Mouse (Mus musculus): ENCODE measurements around the gene Nucb1. TPM values are rescaled to one million over a fixed set of nuclear protein-coding genes. Genes with fewer than 3 reads are reported as not detected.

The Nucb1 gene
- total RNA-seq, 2 experiments from 2014 or later: 97.1 to 109 TPM

Small RNAs within 50 kb of the gene (microRNA-seq; reads per million reads assigned to microRNA genes)
- 0 reads per million in 2 experiments for gene Gm22133

Other genes with a start within 250 kb of the Nucb1 start
- gene Slc6a21, start 232.9 kb downstream of the Nucb1 start, total RNA-seq (2021): not detected
- 10 to 100 TPM; 14.8 to 15.5 TPM for gene Trpm4, start 176.6 kb downstream of the Nucb1 start, total RNA-seq (2021)
- gene Hrc, start 175.1 kb downstream of the Nucb1 start, total RNA-seq (2021): under 1 TPM; 0.50 to 0.69 TPM
- 100 to 1,000 TPM; 133 TPM for gene Ppfia3, start 143.4 kb downstream of the Nucb1 start, total RNA-seq (2021)
- 100 to 1,000 TPM; 148 to 157 TPM for gene Lin7b, start 139.8 kb downstream of the Nucb1 start, total RNA-seq (2021)
- gene Snrnp70, start 114.7 kb downstream of the Nucb1 start, total RNA-seq (2021): 100 to 1,000 TPM; 386 to 456 TPM
- not detected for gene Kcna7, start 104.8 kb downstream of the Nucb1 start, total RNA-seq (2021)
- gene Ntf5, start 96.7 kb downstream of the Nucb1 start, total RNA-seq (2021): under 1 TPM in 1 of 2 experiments, not detected in 1; 0.31 TPM
- under 1 TPM in 1 of 2 experiments, not detected in 1; 0.69 TPM for gene Lhb, start 89.6 kb downstream of the Nucb1 start, total RNA-seq (2021)
- 10 to 100 TPM; 17.7 to 18.7 TPM for gene Gys1, start 75.6 kb downstream of the Nucb1 start, total RNA-seq (2021)
- gene Ruvbl2, start 72.3 kb downstream of the Nucb1 start, total RNA-seq (2021): 10 to 100 TPM; 30.4 to 45.0 TPM
- 100 to 1,000 TPM; 300 to 331 TPM for gene Ftl1, start 50.5 kb downstream of the Nucb1 start, total RNA-seq (2021)
- 10 to 100 TPM; 90.2 to 90.6 TPM for gene Bax, start 43.5 kb downstream of the Nucb1 start, total RNA-seq (2021)
- not detected for gene Tulp2, start 28.5 kb downstream of the Nucb1 start, total RNA-seq (2021)
- gene Gm45808, start 23.6 kb downstream of the Nucb1 start, total RNA-seq (2021): under 1 TPM; 0.57 to 0.62 TPM
- 1 to 10 TPM; 2.8 TPM for gene Dhdh, start 21.6 kb downstream of the Nucb1 start, total RNA-seq (2021)
- 10 to 100 TPM; 27.8 to 29.5 TPM for gene Ppp1r15a, start 15.9 kb upstream of the Nucb1 start, total RNA-seq (2021)
- 1 to 10 TPM in 1 of 2 experiments, under 1 TPM in 1; 0.83 to 1.5 TPM for gene Plekha4, start 15.9 kb upstream of the Nucb1 start, total RNA-seq (2021)
- gene Hsd17b14, start 44.5 kb upstream of the Nucb1 start, total RNA-seq (2021): not detected
- 10 to 100 TPM; 21.4 to 27.2 TPM for gene Bcat2, start 59.7 kb upstream of the Nucb1 start, total RNA-seq (2021)
- gene Fgf21, start 105.1 kb upstream of the Nucb1 start, total RNA-seq (2021): not detected
- not detected for gene Fut1, start 106.9 kb upstream of the Nucb1 start, total RNA-seq (2021)
- gene Izumo1, start 111.4 kb upstream of the Nucb1 start, total RNA-seq (2021): under 1 TPM in 1 of 2 experiments, not detected in 1; 0.23 TPM
- gene Rasip1, start 117.1 kb upstream of the Nucb1 start, total RNA-seq (2021): 10 to 100 TPM in 1 of 2 experiments, 1 to 10 TPM in 1; 9.3 to 10.3 TPM
- 1 to 10 TPM; 1.7 to 1.8 TPM for gene Mamstr, start 129.6 kb upstream of the Nucb1 start, total RNA-seq (2021)
- gene Fut2, start 156.0 kb upstream of the Nucb1 start, total RNA-seq (2021): under 1 TPM; 0.30 to 0.67 TPM
- under 1 TPM; 0.67 to 0.94 TPM for gene Ntn5, start 173.6 kb upstream of the Nucb1 start, total RNA-seq (2021)
- gene Sec1, start 184.0 kb upstream of the Nucb1 start, total RNA-seq (2021): under 1 TPM; 0.24 to 0.41 TPM
- 100 to 1,000 TPM; 110 to 123 TPM for gene Car11, start 189.4 kb upstream of the Nucb1 start, total RNA-seq (2021)
- 10 to 100 TPM; 49.7 to 59.1 TPM for gene Dbp, start 194.7 kb upstream of the Nucb1 start, total RNA-seq (2021)
- gene Rpl18, start 205.1 kb upstream of the Nucb1 start, total RNA-seq (2021): 100 to 1,000 TPM; 423 to 452 TPM
- 10 to 100 TPM; 30.5 to 31.4 TPM for gene Sphk2, start 207.6 kb upstream of the Nucb1 start, total RNA-seq (2021)
- gene Fam83e, start 210.8 kb upstream of the Nucb1 start, total RNA-seq (2021): under 1 TPM; 0.48 to 0.60 TPM
- not detected for gene Spaca4, start 215.4 kb upstream of the Nucb1 start, total RNA-seq (2021)

Data from layer of hippocampus, postnatal 14 days (tissue).